Mouse (Mus musculus): Measurements from ENCODE around the gene Pmvk.

Gene Pmvk

GRCm38 (mm10) chr3:89454401-89455177, at the start of gene Pmvk:
TSS of gene Pmvk (plus strand) at chr3:89454541.
- no peak for DNase-seq (ENCODE audit: low spot score)

DNA sequence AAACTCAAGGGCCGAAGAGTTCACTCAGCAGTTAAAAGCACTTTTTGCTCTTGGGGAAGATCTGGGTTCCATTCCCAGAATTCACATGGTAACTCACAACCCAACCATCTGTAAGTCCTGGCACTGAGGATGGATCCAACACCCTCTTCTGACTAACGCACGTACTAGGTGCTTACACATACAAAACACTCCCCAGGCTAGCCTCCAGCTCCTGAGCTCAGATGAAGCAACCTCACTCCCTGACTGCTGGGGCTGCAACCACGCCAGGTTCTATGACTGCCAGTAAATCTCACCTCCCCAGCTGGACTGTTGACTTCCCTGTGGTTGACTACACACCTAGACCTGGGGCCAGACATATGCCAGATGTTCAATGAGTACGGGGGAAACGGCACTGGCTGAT, 47.5 kb upstream of the Pmvk start:
- no peak for DNase-seq (ENCODE audit: low spot score)

GRCm38 (mm10) chr3:89408448-89408847, 45.9 kb upstream of the Pmvk start:
- DNase-seq (ENCODE audit: low spot score), result no peak

DNA sequence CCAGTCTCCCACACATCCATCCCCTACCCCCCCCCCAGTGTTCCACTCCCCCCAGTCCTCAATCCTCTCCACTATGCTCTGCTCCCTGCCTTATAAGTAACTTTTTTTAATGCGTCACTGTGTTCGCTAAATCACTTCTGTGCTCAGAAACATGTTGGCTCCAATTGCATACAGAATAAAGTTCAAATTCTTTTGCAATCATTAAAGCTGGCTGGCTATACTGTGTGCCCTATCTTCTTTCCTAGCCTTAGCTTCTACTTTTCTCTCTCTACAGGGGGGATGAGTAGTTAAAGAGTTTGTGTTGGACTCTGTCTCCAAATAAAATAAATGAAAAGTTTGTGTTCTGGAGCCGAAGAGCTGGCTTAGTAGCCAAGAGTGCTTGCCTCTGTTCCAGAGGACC, 44.6 kb upstream of the Pmvk start:
- DNase-seq (ENCODE audit: low spot score), result no peak

GRCm38 (mm10) chr3:89410864-89411263, 43.5 kb upstream of the Pmvk start:
- no peak for DNase-seq (ENCODE audit: low spot score)

DNA sequence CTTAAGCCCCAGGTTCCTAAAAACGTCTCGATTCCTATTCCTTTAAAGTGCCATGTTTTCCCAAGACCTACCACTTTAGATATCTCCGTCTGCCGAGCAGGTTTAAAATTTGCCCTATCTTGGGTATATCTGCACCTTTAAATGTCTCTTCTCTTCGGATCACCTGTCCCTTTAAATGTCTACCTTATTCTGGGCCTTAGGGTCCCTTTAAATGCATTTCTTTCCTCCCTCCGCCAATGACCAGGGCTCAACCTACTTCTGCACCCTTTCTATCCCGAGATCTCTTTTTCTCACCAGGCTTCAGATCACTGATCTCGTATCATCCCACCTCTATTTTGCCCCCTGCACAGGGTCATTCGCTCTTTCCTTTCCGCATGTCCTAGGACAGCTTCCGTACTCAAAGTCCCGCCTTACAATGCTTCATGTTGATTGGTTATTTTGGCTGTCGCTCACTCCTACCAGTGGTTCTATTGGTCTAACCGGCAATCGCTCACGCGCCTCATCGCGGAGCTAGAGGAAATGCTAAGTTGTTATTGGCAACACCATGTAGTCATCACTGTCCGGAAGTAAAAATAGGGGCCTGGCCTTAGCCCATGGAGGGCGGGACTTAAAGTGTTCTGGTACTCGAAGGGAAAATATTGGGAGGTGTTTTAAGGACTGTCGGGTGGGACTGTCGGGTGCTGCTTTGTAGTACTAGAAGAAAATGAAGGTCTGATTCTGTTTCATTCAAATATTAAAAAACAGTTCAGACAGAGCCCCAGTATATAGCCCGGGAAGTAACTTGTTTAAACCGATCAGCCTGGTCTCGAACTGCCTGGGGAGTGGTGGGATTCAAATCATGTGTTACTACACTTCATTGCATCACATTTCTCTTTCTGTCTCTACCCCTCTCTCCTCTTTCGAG, 42.6 kb upstream of the Pmvk start, which contains the start of gene Flad1:
TSS of gene Flad1 (minus strand) at position 381 of the 904 bp plus-strand sequence.
- DNase-seq (ENCODE audit: low spot score), result peak; percentile 100

GRCm38 (mm10) chr3:89416158-89416557, 38.2 kb upstream of the Pmvk start:
- DNase-seq (ENCODE audit: low spot score), result no peak

DNA sequence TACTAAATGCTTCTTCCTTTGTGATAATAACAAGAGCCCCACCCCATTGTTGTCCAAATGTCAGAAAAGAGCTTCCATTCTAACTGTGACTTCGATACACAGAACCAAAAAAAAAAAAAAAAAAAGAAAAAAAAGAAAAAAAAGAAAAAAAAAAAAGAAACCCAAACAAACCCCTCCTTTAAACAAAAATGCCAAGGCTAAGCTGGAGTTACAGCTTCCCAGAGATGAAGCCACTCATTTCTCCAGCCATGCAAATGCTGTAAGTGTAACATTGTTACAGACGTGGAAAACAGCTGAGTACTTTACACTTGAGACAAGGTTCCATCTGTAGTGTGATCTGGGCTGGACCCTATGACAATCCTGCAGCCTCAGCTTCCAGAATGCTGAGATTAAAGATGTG, 37.2 kb upstream of the Pmvk start:
- no peak for DNase-seq (ENCODE audit: low spot score)

DNA sequence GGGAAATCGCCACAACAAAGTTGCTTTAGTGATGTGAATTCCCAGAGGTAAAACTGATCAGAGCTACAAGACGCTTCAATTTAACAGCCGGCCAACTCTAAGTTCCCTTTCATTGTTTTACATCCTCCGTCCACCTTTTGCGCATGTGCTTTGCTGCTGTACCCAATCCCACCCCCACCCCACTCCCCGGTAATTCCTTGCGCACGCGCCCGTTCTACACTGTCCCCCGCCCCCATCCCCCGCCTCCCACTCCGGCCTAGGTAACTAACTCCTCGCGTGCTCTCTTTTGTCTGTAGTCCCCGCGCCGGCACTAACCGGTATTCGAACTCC, 36.5 kb upstream of the Pmvk start:
- DNase-seq (ENCODE audit: low spot score), result no peak

GRCm38 (mm10) chr3:89418170-89418860, 36.0 kb upstream of the Pmvk start, which contains the start of the genes Cks1b and Shc1:
TSS of gene Cks1b (minus strand) at chr3:89418383.
TSS of gene Shc1 (plus strand) at chr3:89418443.
- peak; percentile 96 for DNase-seq (ENCODE audit: low spot score)

DNA sequence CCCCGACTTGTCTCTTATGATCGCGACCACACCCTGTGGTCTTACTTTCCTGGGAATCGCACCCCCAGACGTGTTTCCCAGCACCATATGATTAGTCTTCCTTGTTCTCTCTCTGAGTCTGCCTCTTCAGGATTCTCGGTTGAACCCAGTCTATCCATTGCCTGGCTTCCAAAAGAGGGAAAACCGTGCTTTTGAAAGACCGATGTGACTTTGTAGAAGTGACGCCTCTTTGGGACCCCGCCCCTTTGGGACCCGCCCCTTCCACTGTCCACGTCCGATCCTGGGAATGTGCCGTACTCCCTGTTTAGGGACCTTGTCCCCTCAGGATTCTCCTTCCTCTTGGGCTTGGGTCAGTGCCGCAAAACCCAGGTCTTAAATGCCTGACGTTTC, 35.5 kb upstream of the Pmvk start:
- no peak for DNase-seq (ENCODE audit: low spot score)

- no peak for DNase-seq (ENCODE audit: low spot score)
Observed at GRCm38 (mm10) chr3:89419571-89419970, 34.8 kb upstream of the Pmvk start.

DNA sequence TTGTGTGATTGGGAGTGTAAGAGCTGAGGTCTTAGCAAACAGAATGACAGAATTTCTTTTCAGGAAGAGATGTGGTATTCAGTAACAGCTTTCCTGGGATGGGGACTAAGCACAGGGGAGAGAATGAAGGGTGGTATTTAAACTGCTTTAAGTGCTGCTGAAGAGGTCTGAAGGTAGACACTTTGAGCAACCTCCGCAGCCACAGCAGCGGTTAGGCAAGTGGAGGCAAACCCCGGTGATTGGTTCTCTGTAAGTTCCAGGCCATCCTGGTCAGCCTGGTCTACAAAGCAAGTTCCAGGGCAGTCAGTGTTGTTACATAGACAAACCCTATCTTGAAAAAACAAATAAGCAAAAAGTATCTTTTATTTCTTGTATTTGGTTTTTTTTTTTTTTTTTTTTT, 34.4 kb upstream of the Pmvk start:
- no peak for DNase-seq (ENCODE audit: low spot score)

GRCm38 (mm10) chr3:89420421-89420820, 33.9 kb upstream of the Pmvk start:
- no peak for DNase-seq (ENCODE audit: low spot score)

DNA sequence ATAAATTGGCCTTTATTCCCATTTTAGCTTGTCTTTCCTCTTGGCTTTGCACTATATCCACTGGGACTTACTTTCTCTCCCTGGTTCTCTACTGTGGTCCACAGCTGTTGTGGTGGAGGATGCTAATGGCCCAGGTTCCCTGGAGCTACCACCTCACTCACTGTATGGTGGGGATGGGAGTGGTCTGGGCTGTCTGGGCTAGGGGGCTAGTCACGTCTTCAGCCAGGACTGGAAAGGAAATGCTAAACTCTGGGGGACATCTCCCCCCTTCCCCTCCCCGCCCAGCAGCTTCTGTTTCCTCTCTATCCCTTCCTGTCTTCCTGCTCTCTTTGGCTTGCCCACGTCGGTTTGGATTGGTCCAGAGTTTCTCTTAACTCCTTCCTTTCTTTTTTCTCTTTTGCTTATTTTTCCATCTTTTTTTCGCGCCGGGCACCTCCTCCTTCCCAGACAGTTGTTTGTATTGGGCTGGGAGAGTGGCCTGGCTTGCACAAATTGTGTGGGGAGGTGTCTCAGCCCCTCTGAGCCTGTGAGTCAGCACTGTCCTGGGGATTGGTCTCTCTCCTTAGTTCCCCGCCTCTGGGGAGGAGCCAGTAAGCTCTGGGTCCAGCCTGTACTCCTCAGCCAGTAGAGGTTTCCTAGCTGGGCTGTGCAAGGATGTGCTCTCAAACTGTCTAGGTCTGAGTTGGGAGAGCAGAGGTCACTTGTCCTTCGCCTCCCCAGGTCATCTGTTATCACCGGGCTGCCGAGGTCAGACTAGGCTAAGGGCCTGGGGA, 33.2 kb upstream of the Pmvk start:
- DNase-seq (ENCODE audit: low spot score), result peak; percentile 66

- no peak for DNase-seq (ENCODE audit: low spot score)
Observed at GRCm38 (mm10) chr3:89421810-89422473, 32.4 kb upstream of the Pmvk start.

DNA sequence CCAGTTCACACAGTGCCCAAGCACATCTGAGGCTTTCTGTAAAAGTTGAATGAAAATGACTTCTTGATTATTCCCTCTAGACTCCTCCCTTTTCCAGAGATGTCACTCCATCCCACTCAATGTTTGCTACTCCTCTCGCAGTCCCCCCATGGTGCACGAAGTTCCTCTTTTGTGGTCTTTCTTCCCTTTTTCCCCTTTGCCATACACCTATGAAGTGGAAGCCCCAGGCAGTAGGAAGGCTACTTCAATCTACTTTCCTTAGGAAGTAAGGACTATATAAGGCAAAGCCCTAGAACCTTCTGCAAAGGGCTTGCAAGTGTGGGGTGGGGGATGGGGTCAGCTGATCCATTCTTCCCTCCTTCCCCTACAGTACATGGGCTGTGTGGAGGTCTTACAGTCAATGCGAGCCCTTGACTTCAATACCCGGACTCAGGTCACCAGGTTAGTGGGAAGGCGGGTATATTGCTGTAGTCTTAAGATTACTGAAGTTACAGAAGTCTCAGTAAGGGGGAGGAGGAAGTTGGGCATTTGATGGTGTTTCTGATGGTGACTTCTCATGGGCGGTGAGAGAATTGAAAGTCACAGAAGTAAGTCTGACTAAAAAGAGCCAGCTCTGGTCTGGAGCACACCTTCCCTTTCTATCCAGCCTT, 31.7 kb upstream of the Pmvk start:
- DNase-seq (ENCODE audit: low spot score), result no peak

GRCm38 (mm10) chr3:89424416-89425140, 29.8 kb upstream of the Pmvk start:
- DNase-seq (ENCODE audit: low spot score), result no peak

DNA sequence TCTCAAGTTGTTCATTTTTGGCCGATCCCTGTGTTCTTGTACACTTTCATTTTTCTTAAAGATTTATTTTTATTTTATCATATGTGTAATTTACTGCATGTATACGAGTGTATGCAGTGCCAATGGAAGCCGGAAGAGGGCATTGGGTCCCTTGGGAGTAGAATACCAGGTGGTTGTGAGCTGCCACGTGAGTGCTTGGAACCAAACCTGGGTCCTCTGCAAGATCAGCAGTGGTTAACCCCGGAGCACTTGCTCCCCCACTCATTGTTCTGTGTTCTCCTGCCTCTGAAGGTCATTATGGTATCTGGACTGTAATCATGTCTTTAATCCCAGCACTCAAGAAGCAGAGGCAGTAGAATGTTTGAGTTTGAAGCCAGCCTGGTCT, 29.2 kb upstream of the Pmvk start:
- DNase-seq (ENCODE audit: low spot score), result no peak

- DNase-seq (ENCODE audit: low spot score), result no peak
Observed at GRCm38 (mm10) chr3:89425876-89426275, 28.5 kb upstream of the Pmvk start.

Measured in left cerebral cortex, adult 11 months (tissue).